ENCODE assay signal across 10 mouse cellular contexts in the genomic region with DNA sequence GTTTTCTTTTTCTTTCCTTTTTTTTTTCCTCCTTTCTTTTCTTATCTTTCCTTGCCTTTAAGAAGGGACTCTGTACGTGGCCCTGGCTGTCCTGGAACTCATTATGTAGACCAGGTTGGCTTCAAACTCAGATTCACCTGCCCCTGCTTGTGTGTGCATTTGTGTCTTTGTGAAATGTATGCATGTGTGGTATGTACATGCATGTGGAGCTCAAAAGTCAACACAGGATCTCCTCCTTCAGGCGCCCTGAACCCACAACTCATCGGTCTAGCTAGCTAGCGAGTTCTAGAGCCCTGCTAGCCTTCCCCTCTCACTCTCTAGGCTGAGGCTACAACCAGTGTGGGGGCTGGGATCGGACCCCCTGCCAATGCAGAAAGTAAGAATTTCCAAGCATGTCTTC. TPM values are rescaled to one million over a fixed set of nuclear protein-coding genes. Genes with fewer than 3 reads are reported as not detected.
DNase-seq lines count a peak whose midpoint lies in the region; ATAC-seq and TF ChIP-seq lines count a peak whose summit lies in the region.
"Had no signal": no experiment of that assay in that cellular context is flagged by ENCODE, and none has a peak within 500 bp of the region (broad histone marks: within the 10 kb centered on the region; RNA-seq: fewer than 3 reads in every experiment).

No protein-coding gene starts in this region.

- no peaks in the 10 kb centered on the region for H3K36me3 ChIP-seq in hindbrain, postnatal 0 days (ENCODE audit: insufficient read depth, low read length)
- 0 out of 2 replicates have a peak, but pooled peaks cover 2% of the 10 kb centered on the region for H3K36me3 ChIP-seq in hindbrain, embryonic 16.5 days (ENCODE audit: control insufficient read depth, insufficient read depth, low read length)
- peaks cover 3% of the 10 kb centered on the region; the same call in 1 of the 2 replicates for H3K36me3 ChIP-seq in stomach, embryonic 14.5 days (ENCODE audit: control insufficient read depth, insufficient read depth, low read length)
- no peaks in the 10 kb centered on the region for H3K36me3 ChIP-seq in stomach, postnatal 0 days (ENCODE audit: control insufficient read depth, insufficient read depth, low read length)

- no peak for TF ChIP-seq EP300 in stomach, postnatal 0 days (optimal IDR thresholded peaks at IDR 0.05)

- H3K4me2 ChIP-seq in hindbrain, postnatal 0 days (ENCODE audit: low read depth, low read length), result peak overlapping the region; percentile 57
- no peak overlapping the region; the same call in 1 of the 2 replicates for H3K4me2 ChIP-seq in hindbrain, embryonic 16.5 days (ENCODE audit: low read length)
- H3K4me2 ChIP-seq in stomach, embryonic 14.5 days (replicated peaks; ENCODE audit: low read depth, low read length), result 0 out of 2 replicates have a peak overlapping the region, but pooled peaks have one; percentile 59
- no peak overlapping the region for H3K4me2 ChIP-seq in stomach, postnatal 0 days (replicated peaks; ENCODE audit: low read depth)

- 89% methylated on average over 5 of the region's 5 CpGs for WGBS in hindbrain, postnatal 0 days
- WGBS in hindbrain, embryonic 16.5 days, result 95% methylated on average over 5 of the region's 5 CpGs
- WGBS in stomach, embryonic 14.5 days, result 75% methylated on average over 5 of the region's 5 CpGs
- 71% methylated on average over 5 of the region's 5 CpGs for WGBS in stomach, postnatal 0 days

- no peak overlapping the region for H3K4me3 ChIP-seq in hindbrain, postnatal 0 days (ENCODE audit: low read length)
- H3K4me3 ChIP-seq in hindbrain, embryonic 16.5 days (ENCODE audit: low read length), result no peak overlapping the region
- H3K4me3 ChIP-seq in stomach, embryonic 14.5 days (ENCODE audit: low read depth, low read length), result no peak overlapping the region
- no peak overlapping the region for H3K4me3 ChIP-seq in stomach, postnatal 0 days (ENCODE audit: low read depth, low read length)

- peak; percentile 8 to 13 for DNase-seq in cerebellum, adult 18-20 months
- DNase-seq in cerebellum, adult 8-10 months, result no peak
- DNase-seq in hindbrain, postnatal 0 days (ENCODE audit: low spot score), result no peak
- DNase-seq in stomach, postnatal 0 days (ENCODE audit: low spot score), result no peak
- DNase-seq in testis, postnatal 14 days (ENCODE audit: low spot score), result no peak
- DNase-seq in urinary bladder, postnatal 4 days (ENCODE audit: low spot score in 2 of 2), result no peak
- DNase-seq: adrenal gland, postnatal 14 days; gastrocnemius, postnatal 36 days had no signal

- no peak overlapping the region for H3K9ac ChIP-seq in hindbrain, postnatal 0 days (replicated peaks; ENCODE audit: low read length)
- no peak overlapping the region for H3K9ac ChIP-seq in hindbrain, embryonic 16.5 days (ENCODE audit: low read depth, low read length)
- no peak overlapping the region for H3K9ac ChIP-seq in stomach, embryonic 14.5 days (replicated peaks; ENCODE audit: low read depth, low read length)
- H3K9ac ChIP-seq in stomach, postnatal 0 days (ENCODE audit: low read length), result no peak overlapping the region

- no peaks in the 10 kb centered on the region for H3K9me3 ChIP-seq in hindbrain, postnatal 0 days (ENCODE audit: low read length)
- H3K9me3 ChIP-seq in hindbrain, embryonic 16.5 days (ENCODE audit: control insufficient read depth, low read length), result no peaks in the 10 kb centered on the region
- no peaks in the 10 kb centered on the region for H3K9me3 ChIP-seq in stomach, embryonic 14.5 days (ENCODE audit: control insufficient read depth, low read depth, low read length)
- no peaks in the 10 kb centered on the region for H3K9me3 ChIP-seq in stomach, postnatal 0 days (ENCODE audit: control insufficient read depth, low read length)

- no peaks in the 10 kb centered on the region for H3K27me3 ChIP-seq in hindbrain, postnatal 0 days (ENCODE audit: insufficient read depth, low read length)
- H3K27me3 ChIP-seq in hindbrain, embryonic 16.5 days (replicated peaks; ENCODE audit: control insufficient read depth, insufficient read depth, low read length), result no peaks in the 10 kb centered on the region
- H3K27me3 ChIP-seq in stomach, embryonic 14.5 days (ENCODE audit: control insufficient read depth, insufficient read depth, low read length), result no peaks in the 10 kb centered on the region
- H3K27me3 ChIP-seq in stomach, postnatal 0 days (ENCODE audit: control insufficient read depth, insufficient read depth, low read length), result no peaks in the 10 kb centered on the region

- no peak overlapping the region for H3K27ac ChIP-seq in hindbrain, postnatal 0 days
- no peak overlapping the region for H3K27ac ChIP-seq in hindbrain, embryonic 16.5 days (ENCODE audit: low read depth, low read length)
- no peak overlapping the region for H3K27ac ChIP-seq in stomach, embryonic 14.5 days (ENCODE audit: low read length)
- no peak overlapping the region for H3K27ac ChIP-seq in stomach, postnatal 0 days (replicated peaks)

- ATAC-seq in hindbrain, postnatal 0 days, result no peak
- ATAC-seq in hindbrain, embryonic 16.5 days, result no peak
- no peak for ATAC-seq in stomach, embryonic 14.5 days (ENCODE audit: insufficient number of reproducible peaks, insufficient read depth, low FRiP score, low read depth)
- no peak for ATAC-seq in stomach, postnatal 0 days (ENCODE audit: low FRiP score, low TSS enrichment)

- TF ChIP-seq CTCF in hindbrain, postnatal 0 days (IDR thresholded peaks at IDR 0.05; ENCODE audit: low read depth), result no peak
- no peak for TF ChIP-seq CTCF in stomach, postnatal 0 days (IDR thresholded peaks at IDR 0.05; ENCODE audit: low read depth)

- peaks cover 3% of the 10 kb centered on the region; the same call in 1 of the 2 replicates for H3K4me1 ChIP-seq in hindbrain, postnatal 0 days (ENCODE audit: insufficient read depth, low read length)
- H3K4me1 ChIP-seq in hindbrain, embryonic 16.5 days (ENCODE audit: control insufficient read depth, insufficient read depth, low read depth, low read length), result peaks cover 11% of the 10 kb centered on the region
- peaks cover 7% of the 10 kb centered on the region for H3K4me1 ChIP-seq in stomach, embryonic 14.5 days (ENCODE audit: control insufficient read depth, insufficient read depth, low read length)
- H3K4me1 ChIP-seq in stomach, postnatal 0 days (replicated peaks; ENCODE audit: control insufficient read depth, insufficient read depth), result no peaks in the 10 kb centered on the region

RNA-seq across cellular contexts. Expression of a gene that starts 1.6 kb away (rescaled TPM):
- 54.4 and 58.7 TPM in 2 replicates for total RNA-seq in hindbrain, postnatal 0 days (2014; rRNA removed)
- 180 and 198 TPM in 2 replicates for polyA plus RNA-seq in hindbrain, postnatal 0 days (2015; fragmentation: Nextera tagmentation; extraction: Ambion mirVana)
- 143 and 161 TPM in 2 replicates for polyA plus RNA-seq in hindbrain, embryonic 16.5 days (2015; fragmentation: Nextera tagmentation; extraction: Ambion mirVana)
- 171 and 175 TPM in 2 replicates for polyA plus RNA-seq in stomach, embryonic 14.5 days (2014; fragmentation: Nextera tagmentation; extraction: Ambion mirVana)
- 147 and 162 TPM in 2 replicates for polyA plus RNA-seq in stomach, postnatal 0 days (2015; fragmentation: Nextera tagmentation; extraction: Ambion mirVana)

RNA-seq across cellular contexts. Expression of a gene that starts 12.1 kb away (rescaled TPM):
- 31.5 and 33.4 TPM in 2 replicates for total RNA-seq in hindbrain, postnatal 0 days (2014; rRNA removed)
- 37.7 and 38.8 TPM in 2 replicates for polyA plus RNA-seq in hindbrain, postnatal 0 days (2015; fragmentation: Nextera tagmentation; extraction: Ambion mirVana)
- polyA plus RNA-seq in hindbrain, embryonic 16.5 days (2015; fragmentation: Nextera tagmentation; extraction: Ambion mirVana), result 35.8 and 40.0 TPM in 2 replicates
- polyA plus RNA-seq in stomach, embryonic 14.5 days (2014; fragmentation: Nextera tagmentation; extraction: Ambion mirVana), result 88.4 and 89.0 TPM in 2 replicates
- polyA plus RNA-seq in stomach, postnatal 0 days (2015; fragmentation: Nextera tagmentation; extraction: Ambion mirVana), result 50.9 and 52.8 TPM in 2 replicates

RNA-seq across cellular contexts. Expression of a gene that starts 32.9 kb away (rescaled TPM):
- total RNA-seq in hindbrain, postnatal 0 days (2014; rRNA removed), result 1.7 and 3.6 TPM in 2 replicates
- polyA plus RNA-seq in hindbrain, postnatal 0 days (2015; fragmentation: Nextera tagmentation; extraction: Ambion mirVana), result 8.4 and 9.5 TPM in 2 replicates
- polyA plus RNA-seq in hindbrain, embryonic 16.5 days (2015; fragmentation: Nextera tagmentation; extraction: Ambion mirVana), result 6.5 and 7.6 TPM in 2 replicates
- 36.5 and 38.9 TPM in 2 replicates for polyA plus RNA-seq in stomach, embryonic 14.5 days (2014; fragmentation: Nextera tagmentation; extraction: Ambion mirVana)
- polyA plus RNA-seq in stomach, postnatal 0 days (2015; fragmentation: Nextera tagmentation; extraction: Ambion mirVana), result 10.3 and 11.5 TPM in 2 replicates

RNA-seq across cellular contexts. Expression of a gene that starts 43.5 kb away (rescaled TPM):
- 23.1 and 34.4 TPM in 2 replicates for total RNA-seq in hindbrain, postnatal 0 days (2014; rRNA removed)
- 37.6 and 44.8 TPM in 2 replicates for polyA plus RNA-seq in hindbrain, postnatal 0 days (2015; fragmentation: Nextera tagmentation; extraction: Ambion mirVana)
- polyA plus RNA-seq in hindbrain, embryonic 16.5 days (2015; fragmentation: Nextera tagmentation; extraction: Ambion mirVana), result 42.4 and 52.9 TPM in 2 replicates
- 221 and 246 TPM in 2 replicates for polyA plus RNA-seq in stomach, embryonic 14.5 days (2014; fragmentation: Nextera tagmentation; extraction: Ambion mirVana)
- polyA plus RNA-seq in stomach, postnatal 0 days (2015; fragmentation: Nextera tagmentation; extraction: Ambion mirVana), result 34.5 and 47.0 TPM in 2 replicates

Comparison
In these comparisons a context has a peak if more than half of its experiments do, and no peak if none do; other contexts are left out.
1. DNase-seq: peak in cerebellum, adult 18-20 months (2 of 2); none in cerebellum, adult 8-10 months (single experiment), hindbrain, postnatal 0 days (single experiment), stomach, postnatal 0 days (single experiment), testis, postnatal 14 days (single experiment) and urinary bladder, postnatal 4 days (0 of 2).
2. H3K4me2 ChIP-seq: peak in hindbrain, postnatal 0 days (single experiment) and stomach, embryonic 14.5 days (single experiment); none in hindbrain, embryonic 16.5 days (single experiment) and stomach, postnatal 0 days (single experiment).